Mouse (Mus musculus) right cerebral cortex, postnatal 4 days (tissue): ENCODE measurements around the gene Ddx6.

ENCODE experiments used
- DNase-seq: peaks from one replicate; pipeline ENCODE4 v3.0.0-alpha.2; 2022

Gene Ddx6

DNA sequence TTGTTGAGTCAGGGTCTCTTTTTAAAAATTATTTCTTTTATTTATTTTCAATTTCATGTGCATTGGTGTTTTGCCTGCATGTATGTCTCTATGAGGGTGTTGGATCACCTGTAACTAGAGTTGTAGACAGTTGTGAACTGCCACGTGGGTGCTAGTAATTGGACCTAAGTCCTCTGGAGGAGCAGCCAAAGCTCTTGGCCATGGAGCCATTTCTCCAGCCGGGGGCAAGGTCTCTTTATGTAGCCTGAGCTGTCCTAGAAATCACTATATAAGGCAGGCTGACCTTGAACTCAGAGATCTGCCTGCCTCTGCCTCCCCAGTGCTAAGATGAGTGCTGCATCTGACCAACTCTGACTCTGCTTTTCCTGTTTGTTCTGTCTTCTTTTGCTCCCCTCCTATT is 39.5 kb downstream of the Ddx6 start:
- DNase-seq, result no peak

DNA sequence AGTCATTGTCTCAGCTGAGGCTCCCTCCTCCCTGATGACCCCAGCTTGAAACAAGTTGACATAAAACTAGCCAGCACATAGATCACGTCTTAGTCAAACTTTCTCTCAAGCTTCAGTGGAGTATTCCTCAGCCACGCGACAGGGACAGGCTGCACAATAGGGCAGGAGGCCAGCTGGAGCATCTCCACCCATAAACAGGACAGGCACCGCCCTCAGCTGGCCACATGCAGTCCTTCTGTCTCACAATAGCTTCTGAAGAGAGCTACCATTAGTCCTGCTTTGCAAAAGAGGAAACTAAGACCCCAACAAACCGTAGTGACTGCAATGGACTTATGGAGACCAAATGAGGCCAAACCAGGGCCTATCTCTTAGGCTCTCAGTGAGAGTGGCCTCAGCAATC is 40.8 kb downstream of the Ddx6 start:
- DNase-seq, result no peak

DNA sequence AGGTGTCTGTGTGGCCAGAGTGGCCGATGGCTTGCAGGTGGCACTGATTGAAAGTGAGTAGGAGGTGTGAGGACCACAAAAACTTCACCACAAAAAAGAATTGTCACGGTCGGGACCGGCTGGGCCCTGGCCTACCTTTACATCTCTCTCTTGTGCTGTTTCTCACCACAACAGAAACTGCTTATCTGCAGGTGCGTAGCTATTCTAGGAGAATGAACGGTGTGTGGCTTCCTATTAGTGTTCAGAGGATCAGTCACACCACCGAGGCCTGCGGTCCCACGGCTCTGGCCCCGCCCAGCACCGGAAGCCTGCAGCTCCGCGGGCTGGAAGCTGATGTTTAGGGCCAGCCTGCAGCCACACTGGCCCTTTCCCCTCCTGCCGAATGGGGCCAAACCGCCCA is 41.2 kb downstream of the Ddx6 start:
- DNase-seq, result no peak

- no peak for DNase-seq
Observed at GRCm38 (mm10) chr9:44646366-44646765, 41.7 kb downstream of the Ddx6 start.

DNA sequence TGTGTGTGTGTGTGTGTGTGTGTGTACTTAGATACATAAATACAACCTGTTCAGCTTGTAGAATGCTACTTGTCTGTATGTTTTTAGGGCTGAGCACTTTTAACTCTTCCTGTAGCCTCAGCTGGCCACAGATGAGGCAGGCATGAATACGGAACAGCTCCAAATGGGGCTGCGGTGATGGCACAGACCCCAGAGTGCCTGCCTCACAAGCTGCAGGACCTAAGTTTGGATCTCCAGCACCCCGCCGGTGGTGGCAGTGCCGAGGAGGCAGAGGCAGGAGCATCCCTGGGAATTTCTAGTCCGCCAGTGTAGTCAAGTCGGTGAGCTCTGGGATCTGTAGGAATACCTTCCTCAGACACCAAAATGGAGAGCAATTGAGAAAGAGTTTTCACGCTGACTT is 42.3 kb downstream of the Ddx6 start:
- DNase-seq, result no peak

DNA sequence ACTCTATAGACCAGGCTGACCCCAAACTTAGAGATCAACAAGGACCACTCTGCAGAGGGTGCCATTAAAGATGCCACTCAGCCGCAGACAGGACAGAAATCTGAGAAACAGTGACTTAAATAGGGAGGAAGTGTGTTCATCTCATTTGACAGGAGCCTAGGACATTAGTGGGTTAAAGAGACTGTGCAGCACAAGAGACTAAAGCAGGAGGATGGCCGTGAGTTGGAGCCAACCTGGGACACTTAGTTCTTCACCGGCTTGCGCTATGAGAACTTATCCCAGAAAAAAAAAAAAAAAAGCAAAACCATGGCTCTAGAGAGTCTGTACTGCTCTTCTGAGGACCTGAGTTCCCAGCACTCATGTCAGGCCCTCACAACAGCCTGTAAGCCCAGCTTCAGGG is 43.0 kb downstream of the Ddx6 start:
- no peak for DNase-seq

DNA sequence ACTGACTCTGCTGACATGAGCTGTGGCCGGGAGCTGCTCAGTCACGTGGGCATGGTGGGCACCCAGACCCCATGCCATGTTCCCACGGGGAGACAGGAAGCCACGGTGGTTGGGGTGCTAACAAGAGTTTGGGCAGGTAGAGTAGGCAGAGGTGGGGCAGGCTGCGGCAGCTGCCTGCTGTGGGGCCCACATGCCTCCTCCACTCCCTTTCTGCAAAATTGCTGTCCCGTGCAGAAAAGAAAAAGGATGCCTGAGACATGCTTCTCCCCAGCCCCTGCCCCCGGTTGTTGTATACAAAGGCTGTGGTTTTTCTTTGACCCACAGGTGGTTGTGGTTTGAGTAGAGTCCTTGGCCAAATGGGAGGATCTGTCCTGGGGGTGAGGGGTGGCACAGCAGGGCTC is 44.2 kb downstream of the Ddx6 start:
- DNase-seq, result no peak

- DNase-seq, result peak; percentile 73
Observed at GRCm38 (mm10) chr9:44652027-44652426, 47.3 kb downstream of the Ddx6 start.

DNA sequence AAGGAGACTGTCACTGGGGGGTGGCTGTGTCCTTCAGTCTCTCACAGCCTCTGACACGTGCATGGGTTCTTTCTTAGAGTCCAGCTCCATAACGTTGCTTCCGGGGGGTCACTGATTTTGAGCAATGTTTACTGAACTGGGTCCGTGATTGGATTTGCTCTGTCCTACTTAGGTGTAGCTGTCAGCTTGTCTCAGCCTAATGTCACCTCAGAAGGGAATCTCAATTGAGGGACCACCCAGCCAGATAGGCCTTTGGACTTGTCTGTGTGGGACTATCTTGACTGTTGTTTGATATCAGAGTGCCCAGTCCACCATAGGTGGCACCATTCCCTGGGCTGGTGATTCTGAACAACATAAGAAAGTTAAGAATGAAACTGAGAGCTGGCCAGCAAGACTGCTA is 49.2 kb downstream of the Ddx6 start:
- DNase-seq, result no peak

GRCm38 (mm10) chr9:44655098-44656066 is 50.7 kb downstream of the Ddx6 start:
- peak; percentile 55 for DNase-seq

DNA sequence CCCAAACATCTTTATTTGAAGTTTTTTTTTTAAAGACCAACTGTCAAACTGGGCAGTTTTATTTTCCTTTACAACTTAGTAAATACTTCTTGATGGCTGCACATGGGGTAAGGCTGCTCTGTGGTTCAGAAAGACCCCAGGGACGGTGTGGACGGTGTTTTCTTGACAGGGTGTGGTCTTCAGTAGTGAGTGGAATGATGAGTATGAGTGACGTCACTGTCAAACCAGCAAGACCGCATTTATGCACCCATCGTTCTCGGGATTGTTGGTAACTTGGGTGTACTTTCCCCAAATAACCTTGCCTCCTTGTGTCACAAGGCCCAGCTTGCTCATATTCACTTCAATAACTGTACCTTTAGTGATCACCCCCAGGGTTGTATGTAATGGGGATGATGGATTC is 59.0 kb downstream of the Ddx6 start:
- DNase-seq, result no peak

- DNase-seq, result no peak
Observed at GRCm38 (mm10) chr9:44671416-44671815, 66.7 kb downstream of the Ddx6 start.

DNA sequence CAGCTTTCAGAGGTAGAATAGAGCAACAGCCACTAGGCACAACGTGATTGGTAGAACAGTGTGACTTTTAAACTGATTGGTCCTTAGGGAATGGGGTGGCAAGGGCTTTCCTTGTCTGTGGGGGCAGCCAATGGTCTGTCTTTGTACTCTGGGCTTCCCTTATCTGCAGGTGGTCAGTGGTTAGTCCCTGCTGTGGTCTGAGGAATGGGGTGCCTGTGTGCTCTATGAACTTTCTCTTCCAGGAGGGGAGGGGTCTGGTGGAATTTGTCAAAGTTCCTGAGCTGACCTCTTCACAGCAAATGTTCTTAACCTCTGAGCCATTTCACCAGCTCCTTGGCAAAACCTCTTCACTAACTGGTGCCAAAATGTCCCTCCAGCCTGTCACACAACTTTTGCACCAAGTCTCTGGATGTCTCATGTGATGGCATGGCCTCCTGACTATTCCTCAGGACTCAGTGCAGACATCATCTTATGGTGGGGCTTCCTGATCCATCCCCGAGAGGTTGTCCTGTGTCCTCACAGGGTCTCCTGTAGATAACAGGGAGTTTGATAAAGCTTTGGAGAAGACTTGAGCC is 67.7 kb downstream of the Ddx6 start:
- DNase-seq, result no peak

GRCm38 (mm10) chr9:44673005-44673404 is 68.3 kb downstream of the Ddx6 start, which contains the start of gene Treh:
Gene Treh, plus strand, starts transcription at chr9:44673233.
- DNase-seq, result no peak

- DNase-seq, result no peak
Observed at GRCm38 (mm10) chr9:44678288-44678871, 73.7 kb downstream of the Ddx6 start.

- DNase-seq, result no peak
Observed at GRCm38 (mm10) chr9:44679565-44679964, 74.9 kb downstream of the Ddx6 start.

- no peak for DNase-seq
Observed at GRCm38 (mm10) chr9:44683046-44683445, 78.4 kb downstream of the Ddx6 start.

DNA sequence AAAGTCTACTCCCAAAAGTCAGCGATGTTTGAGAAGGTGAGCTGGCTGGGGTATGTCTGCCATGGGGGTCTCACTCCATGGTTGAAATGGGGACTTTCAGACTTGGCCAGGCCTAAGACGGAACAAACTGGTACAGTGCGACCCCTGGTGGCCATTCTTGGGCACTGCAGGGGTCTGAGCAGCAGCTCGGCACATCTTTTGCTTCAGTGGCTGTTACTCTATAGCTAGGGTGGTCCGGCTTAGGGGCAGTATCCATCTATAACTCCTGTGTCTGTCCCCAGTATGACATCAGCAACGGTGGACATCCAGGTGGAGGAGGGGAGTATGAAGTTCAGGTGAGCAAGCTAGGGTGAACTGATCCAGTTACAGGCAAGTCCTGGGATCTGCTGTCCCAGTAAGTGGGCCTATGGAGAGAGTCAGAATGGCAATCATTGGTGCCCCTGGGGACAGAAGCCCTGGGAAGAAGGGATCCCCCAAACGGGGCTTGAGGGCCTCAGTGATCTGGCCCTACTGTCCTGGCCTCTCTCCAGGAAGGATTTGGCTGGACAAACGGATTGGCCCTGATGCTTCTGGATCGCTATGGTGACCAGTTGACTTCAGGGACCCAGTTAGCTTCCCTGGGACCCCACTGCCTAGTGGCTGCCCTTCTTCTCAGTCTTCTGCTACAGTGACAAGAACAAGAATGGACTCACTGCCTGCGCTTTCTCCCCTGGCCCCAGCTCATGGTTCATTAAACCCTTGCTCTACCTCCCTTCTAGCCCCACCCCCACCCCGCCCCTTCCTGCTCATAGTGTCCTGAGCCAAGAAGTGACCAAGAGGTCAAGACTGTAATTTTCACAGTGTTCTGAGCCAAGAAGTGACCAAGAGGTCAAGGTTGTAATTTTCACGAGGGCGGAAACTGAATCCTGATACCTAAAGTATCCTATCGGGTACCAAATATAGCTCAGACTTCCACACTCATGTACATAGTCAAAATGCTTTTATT is 80.9 kb downstream of the Ddx6 start:
- peak; percentile 85 for DNase-seq

DNA sequence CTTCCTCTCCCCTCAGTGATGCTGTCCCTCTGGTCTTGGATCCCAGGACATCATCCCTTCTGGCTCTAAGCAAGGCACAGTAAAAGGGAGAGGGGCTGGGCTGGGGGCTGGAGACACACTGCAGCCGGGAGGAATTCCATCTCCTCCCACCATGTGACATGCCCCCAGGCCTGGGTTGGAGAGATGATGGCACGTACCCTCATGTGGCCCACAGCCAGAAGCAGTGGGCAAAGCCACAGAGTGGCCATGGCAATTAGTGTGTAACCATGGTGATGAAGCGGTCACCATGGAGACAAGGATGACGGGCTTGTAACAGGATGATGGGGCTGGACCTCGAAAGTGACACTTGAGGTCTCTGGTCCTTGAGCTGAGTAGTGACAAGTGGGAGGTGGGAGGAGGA is 81.9 kb downstream of the Ddx6 start:
- DNase-seq, result peak; percentile 63

- no peak for DNase-seq
Observed at GRCm38 (mm10) chr9:44688013-44688412, 83.3 kb downstream of the Ddx6 start.
